Mouse (Mus musculus) myocyte (in vitro differentiated cells): ENCODE data around the gene Adcyap1r1.

ENCODE experiments used
- CEBPB ChIP-seq: IDR thresholded peaks from 2 replicates; pipeline ENCODE4 v1.6.1; 2011; ENCODE audit warnings: mild to moderate bottlenecking, moderate library complexity; ENCODE audit not compliant: poor library complexity, insufficient read depth, severe bottlenecking
- E2F4 ChIP-seq: IDR thresholded peaks from one replicate; pipeline ENCODE4 v1.6.1; 2011; ENCODE audit warnings: mild to moderate bottlenecking, control low read depth, moderate library complexity; ENCODE audit not compliant: insufficient read depth
- MAX ChIP-seq: IDR thresholded peaks from one replicate; pipeline ENCODE4 v1.6.1; 2011; ENCODE audit warnings: low read depth, mild to moderate bottlenecking, control low read depth
- MYOD1 ChIP-seq, 3 experiments: IDR thresholded peaks; one replicate each; pipeline ENCODE4 v1.6.1; 2011; ENCODE audit warnings: control low read depth in 2 of 3, low read depth in 2 of 3, mild to moderate bottlenecking in 2 of 3, moderate library complexity in 1 of 3; ENCODE audit not compliant: insufficient read length in 2 of 3, control insufficient read depth in 1 of 3
- MYOG ChIP-seq, 3 experiments: IDR thresholded peaks; one replicate each; pipeline ENCODE4 v1.6.1; 2011; ENCODE audit warnings: control low read depth in 2 of 3, low read depth in 2 of 3, mild to moderate bottlenecking in 2 of 3; ENCODE audit not compliant: insufficient read length in 2 of 3, control insufficient read depth in 1 of 3, insufficient read depth in 1 of 3
- POLR2A ChIP-seq: IDR thresholded peaks from one replicate; pipeline ENCODE4 v1.6.1; 2011; ENCODE audit warnings: low read depth, mild to moderate bottlenecking, control low read depth, moderate library complexity; ENCODE audit not compliant: insufficient read length
- TCF12 ChIP-seq: IDR thresholded peaks from one replicate; pipeline ENCODE4 v1.6.1; 2011; ENCODE audit warnings: mild to moderate bottlenecking, control low read depth; ENCODE audit not compliant: poor library complexity, insufficient read depth, severe bottlenecking
- USF1 ChIP-seq: IDR thresholded peaks from one replicate; pipeline ENCODE4 v1.6.1; 2011; ENCODE audit warnings: low read depth, mild to moderate bottlenecking, control low read depth, moderate library complexity

- TF ChIP-seq POLR2A = no peak
- no peak for TF ChIP-seq MYOG (IDR thresholded peaks at IDR 0.05; ENCODE audit: control insufficient read depth in 1 of 3, insufficient read depth in 1 of 3, insufficient read length in 2 of 3, low read depth in 2 of 3)
- no peak for TF ChIP-seq CEBPB
- no peak for TF ChIP-seq E2F4
- no peak for TF ChIP-seq MYOD1 (IDR thresholded peaks at IDR 0.05; ENCODE audit: control insufficient read depth in 1 of 3, insufficient read length in 2 of 3, low read depth in 2 of 3)
- no peak for TF ChIP-seq TCF12
- TF ChIP-seq MAX = no peak
- no peak for TF ChIP-seq USF1
Observed at GRCm38 (mm10) chr6:55420869-55421361, 30.9 kb upstream of the Adcyap1r1 start.
